Mouse (Mus musculus) intestine, postnatal 0 days (tissue): ENCODE data around the gene Mlh1. TPM values are rescaled to one million over a fixed set of nuclear protein-coding genes. Genes with fewer than 3 reads are reported as not detected.

ENCODE experiments used
- ATAC-seq: fragments of 200-750 bp; cut with Nextera tagmentation; 2 replicates; pipeline ENCODE4 v1.8.0; 2017; ENCODE audit warnings: mild to moderate bottlenecking, moderate TSS enrichment, moderate library complexity
- H3K27ac ChIP-seq: fragments of 300-500 bp; sonication (generic); 2 replicates; pipeline ENCODE4 v1.5.1; 2014; ENCODE audit warnings: mild to moderate bottlenecking, low read depth, low read length, moderate library complexity
- H3K27me3 ChIP-seq: fragments of 300-500 bp; sonication (generic); replicated peaks from 2 replicates; pipeline ENCODE4 v1.6.1; 2014; ENCODE audit warnings: low read length, mixed read lengths; ENCODE audit not compliant: control insufficient read depth, insufficient read depth
- H3K36me3 ChIP-seq: fragments of 300-500 bp; sonication (generic); 2 replicates; pipeline ENCODE4 v1.6.1; 2014; ENCODE audit warnings: mild to moderate bottlenecking, moderate library complexity; ENCODE audit not compliant: control insufficient read depth, insufficient read depth
- H3K4me1 ChIP-seq: fragments of 300-500 bp; sonication (generic); replicated peaks from 2 replicates; pipeline ENCODE4 v1.6.1; 2014; ENCODE audit warnings: antibody characterized with exemption, low read length, mixed read lengths; ENCODE audit not compliant: control insufficient read depth, insufficient read depth
- H3K4me2 ChIP-seq: fragments of 300-500 bp; sonication (generic); replicated peaks from 2 replicates; pipeline ENCODE4 v1.6.1; 2014; ENCODE audit warnings: low read depth, mild to moderate bottlenecking, moderate library complexity
- H3K4me3 ChIP-seq: fragments of 300-500 bp; sonication (generic); 2 replicates; pipeline ENCODE4 v1.5.1; 2014; ENCODE audit warnings: low read depth, low read length
- H3K9ac ChIP-seq: fragments of 300-500 bp; sonication (generic); 2 replicates; pipeline ENCODE4 v1.6.1; 2014; ENCODE audit warnings: mild to moderate bottlenecking, low read depth, low read length
- H3K9me3 ChIP-seq: fragments of 300-500 bp; sonication (generic); 2 replicates; pipeline ENCODE4 v1.6.1; 2016; ENCODE audit warnings: mixed run types; ENCODE audit not compliant: control insufficient read depth
- CTCF ChIP-seq: sonication (generic); IDR thresholded peaks from 2 replicates; pipeline ENCODE4 v1.5.1; 2016; ENCODE audit warnings: low read depth, mild to moderate bottlenecking, control low read depth, antibody characterized with exemption, moderate library complexity
- WGBS: fragments of 180-500 bp; shearing (Covaris S2); extraction: QIAGEN DNeasy Blood & Tissue Kit; methylation state at CpG from one replicate; pipeline ENCODE4 v1.1.7; 2014; 5-methylcytosine and 5-hydroxymethylcytosine counted together
- polyA plus RNA-seq: library from polyadenylated mRNA; unstranded; fragments of >200 nt; fragmentation: Nextera tagmentation; extraction: Ambion mirVana; gene quantifications from 2 replicates; pipeline ENCODE4 v1.2.1, GENCODE M21; 2015

The Mlh1 gene
- polyA plus RNA-seq, 1 experiment from 2014 or later = 11.7 TPM

- Histone ChIP-seq H3K27ac (no peak overlapping the region), H3K4me1 (peaks cover 12% of the 10 kb centered on the region), H3K27me3 (peaks cover 56% of the 10 kb centered on the region), H3K4me2 (peak overlapping the region; percentile 73), H3K36me3 (no peaks in the 10 kb centered on the region), H3K9me3 (no peaks in the 10 kb centered on the region), H3K4me3 (peak overlapping the region; percentile 44), H3K9ac (no peak overlapping the region)
- no peak for TF ChIP-seq CTCF
- 1% methylated on average over 74 of the region's 98 CpGs for WGBS
- ATAC-seq = no peak
Observed at GRCm38 (mm10) chr9:111311843-111312441, 40.4 kb upstream of the Mlh1 start.

GRCm38 (mm10) chr9:111311031-111311842 lies 39.6 kb upstream of the Mlh1 start, which contains the start of gene Trank1:
Gene Trank1, plus strand, starts transcription at chr9:111311739.
- 10% methylated on average over 67 of the region's 72 CpGs for WGBS
- no peak for TF ChIP-seq CTCF
- no peak within 1 kb of the TSS for H3K9ac ChIP-seq

GRCm38 (mm10) chr9:111306142-111306541 lies 34.6 kb upstream of the Mlh1 start:
- H3K4me3 ChIP-seq = no peak overlapping the region
- no peak overlapping the region for H3K9ac ChIP-seq
- 60% methylated on average over 7 of the region's 7 CpGs for WGBS

More at GRCm38 (mm10) chr9:111311031-111311842, 39.6 kb upstream of the Mlh1 start, which contains the start of gene Trank1:
- peak within 1 kb of the TSS; percentile 73 for H3K4me2 ChIP-seq
- no peak within 1 kb of the TSS for H3K27ac ChIP-seq
- no peaks in the 10 kb centered on the region for H3K36me3 ChIP-seq
- H3K4me1 ChIP-seq = peaks cover 12% of the 10 kb centered on the region
- ATAC-seq = peak; percentile 33; the same call in 1 of the 2 replicates
- H3K9me3 ChIP-seq = no peaks in the 10 kb centered on the region
- H3K4me3 ChIP-seq = peak within 1 kb of the TSS; percentile 44
- peaks cover 56% of the 10 kb centered on the region for H3K27me3 ChIP-seq

GRCm38 (mm10) chr9:111304036-111304435 lies 32.4 kb upstream of the Mlh1 start:
- no peak overlapping the region for H3K9ac ChIP-seq
- no peak for ATAC-seq
- H3K4me3 ChIP-seq = no peak overlapping the region
- H3K4me2 ChIP-seq = no peak overlapping the region
- no peaks in the 10 kb centered on the region for H3K9me3 ChIP-seq
- H3K27me3 ChIP-seq = 0 out of 2 replicates have a peak, but pooled peaks cover under 1% of the 10 kb centered on the region
- H3K36me3 ChIP-seq = no peaks in the 10 kb centered on the region
- no peaks in the 10 kb centered on the region for H3K4me1 ChIP-seq
- H3K27ac ChIP-seq = no peak overlapping the region
- TF ChIP-seq CTCF = no peak
- 91% methylated on average over 6 of the region's 6 CpGs for WGBS

More at GRCm38 (mm10) chr9:111306142-111306541, 34.6 kb upstream of the Mlh1 start:
- no peak overlapping the region for H3K4me2 ChIP-seq
- ATAC-seq = no peak
- no peak overlapping the region for H3K27ac ChIP-seq
- 0 out of 2 replicates have a peak, but pooled peaks cover under 1% of the 10 kb centered on the region for H3K4me1 ChIP-seq
- no peaks in the 10 kb centered on the region for H3K9me3 ChIP-seq
- H3K27me3 ChIP-seq = peaks cover 19% of the 10 kb centered on the region
- no peak for TF ChIP-seq CTCF
- H3K36me3 ChIP-seq = no peaks in the 10 kb centered on the region

- no peaks in the 10 kb centered on the region for H3K4me1 ChIP-seq
- TF ChIP-seq CTCF = no peak
- H3K36me3 ChIP-seq = no peaks in the 10 kb centered on the region
- no peak overlapping the region for H3K27ac ChIP-seq
- no peak for ATAC-seq
- 55% methylated on average over 12 of the region's 12 CpGs for WGBS
- H3K27me3 ChIP-seq = no peaks in the 10 kb centered on the region
- H3K4me2 ChIP-seq = no peak overlapping the region
- H3K4me3 ChIP-seq = no peak overlapping the region
- H3K9me3 ChIP-seq = no peaks in the 10 kb centered on the region
- no peak overlapping the region for H3K9ac ChIP-seq
Observed at GRCm38 (mm10) chr9:111302196-111302831, 30.7 kb upstream of the Mlh1 start.

- H3K4me2 ChIP-seq = no peak overlapping the region
Observed at GRCm38 (mm10) chr9:111298606-111299005, 27.0 kb upstream of the Mlh1 start.

More at GRCm38 (mm10) chr9:111298606-111299005, 27.0 kb upstream of the Mlh1 start:
- Histone ChIP-seq H3K36me3 (no peaks in the 10 kb centered on the region), H3K9ac (no peak overlapping the region), H3K4me3 (no peak overlapping the region), H3K27ac (no peak overlapping the region), H3K4me1 (no peaks in the 10 kb centered on the region), H3K27me3 (no peaks in the 10 kb centered on the region), H3K9me3 (no peaks in the 10 kb centered on the region)
- TF ChIP-seq CTCF = no peak
- WGBS = 60% methylated on average over 2 of the region's 2 CpGs
- ATAC-seq = no peak
